Mouse (Mus musculus) heart, adult 2 months (tissue): Measurements from ENCODE around the gene Nfatc3.

Experiments
- CTCF ChIP-seq: fragments of 200-600 bp; IDR thresholded peaks from 2 replicates; pipeline ENCODE4 v1.8.1; 2022; ENCODE audit warnings: antibody characterized with exemption, mild to moderate bottlenecking, moderate library complexity
- POLR2A ChIP-seq: fragments of 200-500 bp; IDR thresholded peaks from 2 replicates; pipeline ENCODE4 v1.6.1; 2011; ENCODE audit warnings: mild to moderate bottlenecking, low read depth, low read length, control low read depth; ENCODE audit not compliant: insufficient read depth

DNA sequence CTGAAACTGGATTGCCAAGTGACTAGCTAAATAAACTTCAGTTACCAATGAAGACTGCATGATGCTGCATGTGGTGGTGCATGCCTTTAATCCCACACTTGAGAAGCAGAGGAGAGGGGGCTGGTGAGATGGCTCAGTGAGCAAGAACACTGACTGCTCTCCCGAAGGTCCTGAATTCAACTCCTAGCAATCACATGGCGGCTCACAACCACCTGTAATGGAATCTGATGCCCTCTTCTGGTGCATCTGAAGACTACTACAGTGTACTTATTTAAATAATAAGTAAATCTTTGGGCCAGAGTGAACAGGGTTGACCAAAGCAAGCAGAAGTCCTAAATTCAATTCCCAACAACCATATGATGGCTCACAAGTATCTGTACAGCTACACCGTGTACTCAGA lies 64.8 kb downstream of the Nfatc3 start:
- TF ChIP-seq CTCF (no peak), POLR2A (no peak)
